Mouse (Mus musculus): ENCODE measurements at regions not wholly inside any gene's neighbourhood (a gene's known extent, or its start where the extent isn't known, plus 50 kb on each side); places are given as distances from the start of the nearest gene placed in this dataset.

DNA sequence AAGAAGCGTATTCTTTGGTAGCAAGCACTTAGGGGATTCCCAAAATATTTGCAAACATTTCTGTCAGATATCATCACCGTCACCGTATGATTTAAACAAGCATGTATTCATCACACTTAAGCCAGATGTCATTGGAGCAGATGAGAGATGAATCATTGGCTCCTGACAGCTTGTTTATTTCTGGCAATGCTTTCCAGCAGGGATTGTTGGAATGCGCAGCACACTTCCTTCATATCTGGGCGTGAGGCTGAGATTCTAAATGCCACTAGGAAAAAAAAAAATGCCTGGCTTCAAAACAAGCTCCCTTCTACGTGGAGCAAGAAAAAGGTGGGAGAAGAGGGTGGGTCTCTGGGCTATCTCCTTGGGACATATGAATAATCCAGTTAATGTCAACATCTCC lies 354.1 kb upstream of the Sash1 start:
- no peaks in the 10 kb centered on the region for H3K4me1 ChIP-seq (replicated peaks)
- no peaks in the 10 kb centered on the region for H3K9me3 ChIP-seq
- H3K27me3 ChIP-seq = no peaks in the 10 kb centered on the region
- no peak overlapping the region for H3K27ac ChIP-seq
- ATAC-seq (ENCODE audit: insufficient number of reproducible peaks, insufficient read depth, low FRiP score, low TSS enrichment, low read depth) = no peak
- no peak overlapping the region for H3K4me3 ChIP-seq (replicated peaks)
- H3K9ac ChIP-seq (replicated peaks) = no peak overlapping the region
- H3K4me2 ChIP-seq = no peak overlapping the region
- WGBS = 65% methylated on average over 6 of the region's 6 CpGs
- no peaks in the 10 kb centered on the region for H3K36me3 ChIP-seq

- 92% methylated on average over 3 of the region's 3 CpGs for WGBS
- no peak overlapping the region for H3K9ac ChIP-seq (replicated peaks)
- no peaks in the 10 kb centered on the region for H3K36me3 ChIP-seq
- ATAC-seq (ENCODE audit: insufficient number of reproducible peaks, insufficient read depth, low FRiP score, low TSS enrichment, low read depth) = no peak
- no peak overlapping the region for H3K27ac ChIP-seq
- H3K4me3 ChIP-seq (replicated peaks) = no peak overlapping the region
- H3K27me3 ChIP-seq = no peaks in the 10 kb centered on the region
- no peaks in the 10 kb centered on the region for H3K9me3 ChIP-seq
- H3K4me2 ChIP-seq = no peak overlapping the region
- H3K4me1 ChIP-seq (replicated peaks) = no peaks in the 10 kb centered on the region
Measured at GRCm38 (mm10) chr10:9231751-9232150, 345.9 kb upstream of the Sash1 start.

GRCm38 (mm10) chr10:9229116-9229515 lies 343.2 kb upstream of the Sash1 start:
- Histone ChIP-seq H3K9ac (replicated peaks) (no peak overlapping the region), H3K36me3 (no peaks in the 10 kb centered on the region), H3K4me2 (no peak overlapping the region), H3K27me3 (no peaks in the 10 kb centered on the region), H3K4me3 (replicated peaks) (no peak overlapping the region), H3K4me1 (replicated peaks) (no peaks in the 10 kb centered on the region), H3K27ac (no peak overlapping the region), H3K9me3 (no peaks in the 10 kb centered on the region)
- WGBS = 66% methylated on average over 11 of the region's 11 CpGs
- ATAC-seq (ENCODE audit: insufficient number of reproducible peaks, insufficient read depth, low FRiP score, low TSS enrichment, low read depth) = no peak

DNA sequence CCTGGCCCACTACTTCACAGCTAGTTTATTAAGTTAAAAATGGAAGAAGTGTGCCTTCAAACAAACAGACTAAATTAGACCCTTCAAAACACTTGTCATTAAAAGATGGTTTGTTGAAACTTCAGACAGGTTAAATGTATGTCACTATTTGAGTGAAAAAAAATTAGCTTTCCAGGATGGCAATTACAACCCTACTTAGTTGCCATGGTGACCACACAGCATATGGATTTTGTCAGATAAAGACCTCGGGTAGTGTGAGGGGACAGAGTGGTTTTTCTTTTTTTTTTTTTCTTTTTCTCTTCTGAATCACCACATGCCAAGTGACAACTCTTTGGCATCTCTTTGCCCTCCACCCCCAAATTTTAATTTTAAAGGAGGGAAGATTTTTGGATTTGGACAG lies 341.5 kb upstream of the Sash1 start:
- H3K4me2 ChIP-seq = no peak overlapping the region
- H3K27ac ChIP-seq = no peak overlapping the region
- no peak overlapping the region for H3K9ac ChIP-seq (replicated peaks)
- no peaks in the 10 kb centered on the region for H3K9me3 ChIP-seq
- no peaks in the 10 kb centered on the region for H3K4me1 ChIP-seq (replicated peaks)
- H3K36me3 ChIP-seq = no peaks in the 10 kb centered on the region
- no peaks in the 10 kb centered on the region for H3K27me3 ChIP-seq
- 12% methylated on average over 1 of the region's 1 CpGs for WGBS
- ATAC-seq (ENCODE audit: insufficient number of reproducible peaks, insufficient read depth, low FRiP score, low TSS enrichment, low read depth) = no peak
- H3K4me3 ChIP-seq (replicated peaks) = no peak overlapping the region

GRCm38 (mm10) chr10:9210646-9211045 lies 324.8 kb upstream of the Sash1 start:
- no peaks in the 10 kb centered on the region for H3K4me1 ChIP-seq (replicated peaks)
- H3K9ac ChIP-seq (replicated peaks) = no peak overlapping the region
- no peak overlapping the region for H3K4me3 ChIP-seq (replicated peaks)
- 12% methylated on average over 2 of the region's 2 CpGs for WGBS
- peak; percentile 59; the same call in 1 of the 2 replicates for ATAC-seq (ENCODE audit: insufficient number of reproducible peaks, insufficient read depth, low FRiP score, low TSS enrichment, low read depth)
- H3K36me3 ChIP-seq = no peaks in the 10 kb centered on the region
- no peaks in the 10 kb centered on the region for H3K9me3 ChIP-seq
- no peak overlapping the region for H3K27ac ChIP-seq
- no peaks in the 10 kb centered on the region for H3K27me3 ChIP-seq
- no peak overlapping the region for H3K4me2 ChIP-seq

- no peaks in the 10 kb centered on the region for H3K4me1 ChIP-seq (replicated peaks)
- H3K9me3 ChIP-seq = no peaks in the 10 kb centered on the region
- H3K9ac ChIP-seq (replicated peaks) = no peak overlapping the region
- no peak overlapping the region for H3K4me2 ChIP-seq
- no peak for ATAC-seq (ENCODE audit: insufficient number of reproducible peaks, insufficient read depth, low FRiP score, low TSS enrichment, low read depth)
- no peaks in the 10 kb centered on the region for H3K36me3 ChIP-seq
- no peak overlapping the region for H3K27ac ChIP-seq
- no peak overlapping the region for H3K4me3 ChIP-seq (replicated peaks)
- 76% methylated on average over 8 of the region's 8 CpGs for WGBS
- H3K27me3 ChIP-seq = no peaks in the 10 kb centered on the region
Measured at GRCm38 (mm10) chr10:9204096-9204495, 318.2 kb upstream of the Sash1 start.

GRCm38 (mm10) chr10:9203323-9203722 lies 317.5 kb upstream of the Sash1 start:
- 85% methylated on average over 6 of the region's 6 CpGs for WGBS
- Histone ChIP-seq H3K4me1 (replicated peaks) (no peaks in the 10 kb centered on the region), H3K27ac (no peak overlapping the region), H3K36me3 (no peaks in the 10 kb centered on the region), H3K27me3 (no peaks in the 10 kb centered on the region), H3K4me3 (replicated peaks) (no peak overlapping the region), H3K9me3 (no peaks in the 10 kb centered on the region), H3K9ac (replicated peaks) (no peak overlapping the region), H3K4me2 (no peak overlapping the region)
- no peak for ATAC-seq (ENCODE audit: insufficient number of reproducible peaks, insufficient read depth, low FRiP score, low TSS enrichment, low read depth)

DNA sequence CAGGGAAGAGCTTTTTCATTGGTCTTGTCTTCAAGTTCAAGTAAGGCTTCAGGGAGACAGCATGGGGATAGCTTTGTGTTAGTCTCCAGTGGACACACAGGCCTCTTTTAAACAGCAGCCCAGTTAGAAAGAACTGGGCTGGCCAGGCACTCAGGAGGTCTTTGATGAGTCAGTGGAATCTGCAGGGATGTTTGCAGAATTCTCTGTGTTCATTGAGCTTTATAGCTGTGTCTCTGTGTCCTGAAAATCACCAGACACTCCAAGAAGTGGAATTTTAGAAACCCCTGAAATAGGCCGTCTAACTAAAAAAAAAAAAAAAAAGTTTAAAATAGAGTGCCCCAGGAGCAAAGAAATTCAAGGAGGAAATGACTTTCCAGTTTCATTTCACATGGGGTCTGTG lies 317.1 kb upstream of the Sash1 start:
- no peak overlapping the region for H3K4me2 ChIP-seq
- no peaks in the 10 kb centered on the region for H3K9me3 ChIP-seq
- no peak overlapping the region for H3K9ac ChIP-seq (replicated peaks)
- H3K27me3 ChIP-seq = no peaks in the 10 kb centered on the region
- no peak for ATAC-seq (ENCODE audit: insufficient number of reproducible peaks, insufficient read depth, low FRiP score, low TSS enrichment, low read depth)
- no peak overlapping the region for H3K4me3 ChIP-seq (replicated peaks)
- no peaks in the 10 kb centered on the region for H3K36me3 ChIP-seq
- H3K4me1 ChIP-seq (replicated peaks) = no peaks in the 10 kb centered on the region
- WGBS = 56% methylated on average over 1 of the region's 1 CpGs
- H3K27ac ChIP-seq = no peak overlapping the region

GRCm38 (mm10) chr10:9174997-9175396 lies 289.1 kb upstream of the Sash1 start:
- no peak overlapping the region for H3K4me2 ChIP-seq
- H3K27me3 ChIP-seq = no peaks in the 10 kb centered on the region
- WGBS = 59% methylated on average over 3 of the region's 3 CpGs
- no peak overlapping the region for H3K27ac ChIP-seq
- H3K9ac ChIP-seq (replicated peaks) = no peak overlapping the region
- H3K9me3 ChIP-seq = no peaks in the 10 kb centered on the region
- no peaks in the 10 kb centered on the region for H3K4me1 ChIP-seq (replicated peaks)
- ATAC-seq (ENCODE audit: insufficient number of reproducible peaks, insufficient read depth, low FRiP score, low TSS enrichment, low read depth) = no peak
- H3K4me3 ChIP-seq (replicated peaks) = no peak overlapping the region
- no peaks in the 10 kb centered on the region for H3K36me3 ChIP-seq

- WGBS = 87% methylated on average over 2 of the region's 2 CpGs
- no peak overlapping the region for H3K4me3 ChIP-seq (replicated peaks)
- no peaks in the 10 kb centered on the region for H3K27me3 ChIP-seq
- no peak overlapping the region for H3K4me2 ChIP-seq
- no peaks in the 10 kb centered on the region for H3K4me1 ChIP-seq (replicated peaks)
- H3K36me3 ChIP-seq = no peaks in the 10 kb centered on the region
- ATAC-seq (ENCODE audit: insufficient number of reproducible peaks, insufficient read depth, low FRiP score, low TSS enrichment, low read depth) = no peak
- H3K27ac ChIP-seq = no peak overlapping the region
- H3K9me3 ChIP-seq = no peaks in the 10 kb centered on the region
- H3K9ac ChIP-seq (replicated peaks) = no peak overlapping the region
Measured at GRCm38 (mm10) chr10:9173509-9173908, 287.6 kb upstream of the Sash1 start.

- H3K4me3 ChIP-seq (replicated peaks) = no peak overlapping the region
- no peak overlapping the region for H3K4me2 ChIP-seq
- no peaks in the 10 kb centered on the region for H3K36me3 ChIP-seq
- no peak overlapping the region for H3K9ac ChIP-seq (replicated peaks)
- H3K4me1 ChIP-seq (replicated peaks) = no peaks in the 10 kb centered on the region
- H3K27ac ChIP-seq = no peak overlapping the region
- WGBS = 85% methylated on average over 7 of the region's 7 CpGs
- peaks cover 8% of the 10 kb centered on the region; the same call in 1 of the 2 replicates for H3K9me3 ChIP-seq
- H3K27me3 ChIP-seq = no peaks in the 10 kb centered on the region
- no peak for ATAC-seq (ENCODE audit: insufficient number of reproducible peaks, insufficient read depth, low FRiP score, low TSS enrichment, low read depth)
Measured at GRCm38 (mm10) chr10:9168725-9169124, 282.9 kb upstream of the Sash1 start.

GRCm38 (mm10) chr10:9166017-9166416 lies 280.1 kb upstream of the Sash1 start:
- peaks cover 8% of the 10 kb centered on the region; the same call in 1 of the 2 replicates for H3K9me3 ChIP-seq
- WGBS = 87% methylated on average over 12 of the region's 12 CpGs
- no peak for ATAC-seq (ENCODE audit: insufficient number of reproducible peaks, insufficient read depth, low FRiP score, low TSS enrichment, low read depth)
- no peak overlapping the region for H3K4me2 ChIP-seq
- H3K27ac ChIP-seq = no peak overlapping the region
- no peak overlapping the region for H3K4me3 ChIP-seq (replicated peaks)
- no peak overlapping the region for H3K9ac ChIP-seq (replicated peaks)
- no peaks in the 10 kb centered on the region for H3K4me1 ChIP-seq (replicated peaks)
- H3K27me3 ChIP-seq = no peaks in the 10 kb centered on the region
- H3K36me3 ChIP-seq = no peaks in the 10 kb centered on the region

Data from limb, embryonic 12.5 days (tissue).